Mouse (Mus musculus) myocyte (in vitro differentiated cells): Measurements from ENCODE around the gene Ufl1.

Experiments used
- E2F4 ChIP-seq: IDR thresholded peaks from one replicate; pipeline ENCODE4 v1.6.1; 2011; ENCODE audit warnings: mild to moderate bottlenecking, control low read depth, moderate library complexity; ENCODE audit not compliant: insufficient read depth
- MAX ChIP-seq: IDR thresholded peaks from one replicate; pipeline ENCODE4 v1.6.1; 2011; ENCODE audit warnings: low read depth, mild to moderate bottlenecking, control low read depth
- MYOD1 ChIP-seq, 3 experiments: IDR thresholded peaks; one replicate each; pipeline ENCODE4 v1.6.1; 2011; ENCODE audit warnings: control low read depth in 2 of 3, low read depth in 2 of 3, mild to moderate bottlenecking in 2 of 3, moderate library complexity in 1 of 3; ENCODE audit not compliant: insufficient read length in 2 of 3, control insufficient read depth in 1 of 3
- POLR2A ChIP-seq: IDR thresholded peaks from one replicate; pipeline ENCODE4 v1.6.1; 2011; ENCODE audit warnings: low read depth, mild to moderate bottlenecking, control low read depth, moderate library complexity; ENCODE audit not compliant: insufficient read length
- POLR2AphosphoS2 ChIP-seq: IDR thresholded peaks from one replicate; pipeline ENCODE4 v1.6.1; 2011; ENCODE audit warnings: low read depth, control low read depth; ENCODE audit not compliant: insufficient read length
- SRF ChIP-seq: IDR thresholded peaks from one replicate; pipeline ENCODE4 v1.6.1; 2011; ENCODE audit warnings: low read depth; ENCODE audit not compliant: control insufficient read depth, insufficient read length
- TCF12 ChIP-seq: IDR thresholded peaks from one replicate; pipeline ENCODE4 v1.6.1; 2011; ENCODE audit warnings: mild to moderate bottlenecking, control low read depth; ENCODE audit not compliant: poor library complexity, insufficient read depth, severe bottlenecking
- USF1 ChIP-seq: IDR thresholded peaks from one replicate; pipeline ENCODE4 v1.6.1; 2011; ENCODE audit warnings: low read depth, mild to moderate bottlenecking, control low read depth, moderate library complexity

- TF ChIP-seq POLR2A (no peak), SRF (no peak), TCF12 (no peak), USF1 (no peak), POLR2AphosphoS2 (no peak), MYOD1 (IDR thresholded peaks at IDR 0.05; ENCODE audit: control insufficient read depth in 1 of 3, insufficient read length in 2 of 3, low read depth in 2 of 3) (no peak), MAX (no peak), E2F4 (no peak)
Observed at GRCm38 (mm10) chr4:25322631-25323178, 41.1 kb upstream of the Ufl1 start.
